In genomic region chr15:68650033-68650432, GRCm38 (mm10) we compare ENCODE assay signal across 18 mouse cellular contexts.
DNase-seq lines count a peak whose midpoint lies in the region; ATAC-seq lines count a peak whose summit lies in the region.
"Had no signal": no experiment of that assay in that cellular context is flagged by ENCODE, and none has a peak within 500 bp of the region (broad histone marks: within the 10 kb centered on the region; RNA-seq: fewer than 3 reads in every experiment).

No protein-coding gene starts in this region.

- no peak for DNase-seq in forebrain, embryonic 11.5 days (ENCODE audit: low spot score)
- DNase-seq in forebrain, embryonic 10.5 days (ENCODE audit: extremely low spot score, low spot score): no peak
- peak; percentile 53 for DNase-seq in embryo, embryonic 10.5 days (ENCODE audit: low spot score)
- DNase-seq in hindbrain, embryonic 11.5 days (ENCODE audit: low spot score): peak; percentile 65
- DNase-seq in neural tube, embryonic 11.5 days (ENCODE audit: low spot score): peak; percentile 54
- no peak for DNase-seq in spleen, postnatal 4 days (ENCODE audit: low spot score in 2 of 2)
- no peak for DNase-seq in urinary bladder, adult 18-20 months (ENCODE audit: low spot score in 2 of 2)
- DNase-seq in B cell, adult 2 months: no peak
- DNase-seq: cerebellum, postnatal 10 days; gastrocnemius, postnatal 25 days; heart, postnatal 4 days; kidney, adult 11 months; kidney, postnatal 25 days; layer of hippocampus, adult 9-11 months; lung, embryonic 14.5 days; thymus, postnatal 25 days had no signal

- no peak overlapping the region for H3K9ac ChIP-seq in forebrain, embryonic 11.5 days (ENCODE audit: low read length)
- H3K9ac ChIP-seq in hindbrain, embryonic 11.5 days (ENCODE audit: low read depth, low read length): no peak overlapping the region
- H3K9ac ChIP-seq in neural tube, embryonic 11.5 days (ENCODE audit: low read length): no peak overlapping the region
- H3K9ac ChIP-seq: lung, embryonic 14.5 days had no signal

- H3K9me3 ChIP-seq in forebrain, embryonic 11.5 days (ENCODE audit: control insufficient read depth, low read length): no peaks in the 10 kb centered on the region
- H3K9me3 ChIP-seq in forebrain, embryonic 10.5 days: no peaks in the 10 kb centered on the region
- no peaks in the 10 kb centered on the region for H3K9me3 ChIP-seq in hindbrain, embryonic 11.5 days (ENCODE audit: control insufficient read depth, low read length)
- H3K9me3 ChIP-seq in neural tube, embryonic 11.5 days (ENCODE audit: control insufficient read depth, low read length): no peaks in the 10 kb centered on the region
- H3K9me3 ChIP-seq: heart, embryonic 10.5 days had no signal

- no peaks in the 10 kb centered on the region for H3K27me3 ChIP-seq in forebrain, embryonic 11.5 days (ENCODE audit: control insufficient read depth, insufficient read depth, low read length)
- no peaks in the 10 kb centered on the region for H3K27me3 ChIP-seq in forebrain, embryonic 10.5 days (ENCODE audit: poor library complexity, severe bottlenecking)
- no peaks in the 10 kb centered on the region for H3K27me3 ChIP-seq in hindbrain, embryonic 11.5 days (ENCODE audit: control insufficient read depth, insufficient read depth, low read length)
- H3K27me3 ChIP-seq in neural tube, embryonic 11.5 days (ENCODE audit: control insufficient read depth, insufficient read depth, low read length): no peaks in the 10 kb centered on the region

- H3K4me2 ChIP-seq in forebrain, embryonic 11.5 days (ENCODE audit: low read depth, low read length, severe bottlenecking): no peak overlapping the region
- H3K4me2 ChIP-seq in hindbrain, embryonic 11.5 days (replicated peaks; ENCODE audit: low read depth, low read length): no peak overlapping the region
- no peak overlapping the region for H3K4me2 ChIP-seq in neural tube, embryonic 11.5 days (ENCODE audit: low read depth)
- H3K4me2 ChIP-seq: liver, embryonic 11.5 days; lung, embryonic 14.5 days had no signal

- no peaks in the 10 kb centered on the region for H3K36me3 ChIP-seq in forebrain, embryonic 11.5 days (ENCODE audit: control insufficient read depth, insufficient read depth, low read length)
- no peaks in the 10 kb centered on the region for H3K36me3 ChIP-seq in forebrain, embryonic 10.5 days (replicated peaks)
- H3K36me3 ChIP-seq in hindbrain, embryonic 11.5 days (ENCODE audit: control insufficient read depth, insufficient read depth, low read length): no peaks in the 10 kb centered on the region
- no peaks in the 10 kb centered on the region for H3K36me3 ChIP-seq in neural tube, embryonic 11.5 days (ENCODE audit: control insufficient read depth, insufficient read depth, low read length)
- H3K36me3 ChIP-seq: heart, embryonic 10.5 days had no signal

- H3K4me3 ChIP-seq in forebrain, embryonic 11.5 days (ENCODE audit: low read depth, low read length): no peak overlapping the region
- H3K4me3 ChIP-seq in forebrain, embryonic 10.5 days: no peak overlapping the region
- H3K4me3 ChIP-seq in hindbrain, embryonic 11.5 days (ENCODE audit: low read depth, low read length): no peak overlapping the region
- no peak overlapping the region for H3K4me3 ChIP-seq in neural tube, embryonic 11.5 days (ENCODE audit: low read depth, low read length)
- H3K4me3 ChIP-seq: heart, embryonic 10.5 days had no signal

- no peak overlapping the region for H3K27ac ChIP-seq in forebrain, embryonic 11.5 days (ENCODE audit: low read depth, low read length)
- H3K27ac ChIP-seq in forebrain, embryonic 10.5 days: no peak overlapping the region
- 0 out of 2 replicates have a peak overlapping the region, but pooled peaks have one; percentile 4 for H3K27ac ChIP-seq in hindbrain, embryonic 11.5 days (ENCODE audit: low read depth, low read length)
- no peak overlapping the region for H3K27ac ChIP-seq in neural tube, embryonic 11.5 days (ENCODE audit: low read depth, low read length)
- H3K27ac ChIP-seq: heart, embryonic 10.5 days had no signal

- no peaks in the 10 kb centered on the region for H3K4me1 ChIP-seq in forebrain, embryonic 11.5 days (replicated peaks; ENCODE audit: control insufficient read depth, insufficient read depth, low read length)
- H3K4me1 ChIP-seq in forebrain, embryonic 10.5 days: peaks cover 5% of the 10 kb centered on the region; the same call in 1 of the 2 replicates
- no peaks in the 10 kb centered on the region for H3K4me1 ChIP-seq in hindbrain, embryonic 11.5 days (replicated peaks; ENCODE audit: control insufficient read depth, insufficient read depth, low read length)
- peaks cover 5% of the 10 kb centered on the region for H3K4me1 ChIP-seq in neural tube, embryonic 11.5 days (ENCODE audit: control insufficient read depth, insufficient read depth, low read length)
- H3K4me1 ChIP-seq: heart, embryonic 10.5 days had no signal

- ATAC-seq in forebrain, embryonic 11.5 days (replicated peaks; ENCODE audit: low FRiP score): peak; percentile 55
- ATAC-seq in hindbrain, embryonic 11.5 days (ENCODE audit: low FRiP score): peak; percentile 92
- peak; percentile 90 for ATAC-seq in neural tube, embryonic 11.5 days (ENCODE audit: insufficient read depth, low FRiP score, low TSS enrichment)

- WGBS in forebrain, embryonic 11.5 days: 60% methylated on average over 3 of the region's 3 CpGs
- 77% methylated on average over 3 of the region's 3 CpGs for WGBS in forebrain, embryonic 10.5 days
- 24% methylated on average over 3 of the region's 3 CpGs for WGBS in hindbrain, embryonic 11.5 days
- WGBS in neural tube, embryonic 11.5 days: 30% methylated on average over 3 of the region's 3 CpGs

Comparison
In these comparisons a context has a peak if more than half of its experiments do, and no peak if none do; other contexts are left out.
1. DNase-seq: peak in embryo, embryonic 10.5 days (single experiment), hindbrain, embryonic 11.5 days (single experiment) and neural tube, embryonic 11.5 days (single experiment); none in forebrain, embryonic 11.5 days (single experiment), forebrain, embryonic 10.5 days (single experiment), spleen, postnatal 4 days (0 of 2), urinary bladder, adult 18-20 months (0 of 2) and B cell, adult 2 months (0 of 2).
2. Peak in every context shown above with its lines, with median percentiles within 50 percentile points of each other: ATAC-seq.